Mouse (Mus musculus): ENCODE measurements around the gene Cyp2e1. TPM values are rescaled to one million over a fixed set of nuclear protein-coding genes. Genes with fewer than 3 reads are reported as not detected.
"Not testable (repeated sequence)": the region's sequence is repeated elsewhere in the genome, so short reads cannot be mapped to it uniquely, and the experiment has no call there.

Gene Cyp2e1
- not detected in 2 replicates for total RNA-seq (2017)

DNA sequence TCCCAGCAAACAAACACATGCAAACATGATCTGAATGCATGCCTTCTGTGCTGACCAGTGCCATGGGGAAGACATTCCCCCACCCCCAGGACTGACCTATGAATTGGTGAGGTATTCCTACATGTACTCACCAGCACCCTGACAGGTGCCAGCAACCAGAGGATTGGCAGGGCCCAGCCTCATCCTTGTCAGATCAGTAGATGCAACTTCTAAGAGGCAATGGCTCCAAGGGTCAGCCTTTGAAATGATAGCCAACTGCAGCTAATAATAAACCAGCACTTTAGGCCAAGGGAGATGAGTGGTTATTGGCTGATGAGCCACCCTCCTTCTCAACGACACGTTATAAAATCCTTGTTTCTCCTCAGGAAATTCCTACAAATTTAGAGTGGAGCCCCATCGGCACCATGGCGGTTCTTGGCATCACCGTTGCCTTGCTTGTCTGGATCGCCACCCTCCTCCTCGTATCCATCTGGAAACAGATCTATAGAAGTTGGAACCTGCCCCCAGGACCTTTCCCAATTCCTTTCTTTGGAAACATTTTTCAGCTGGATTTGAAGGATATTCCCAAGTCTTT lies at the start of gene Cyp2e1:
Cyp2e1 (plus strand) TSS at position 293 of the 574 bp plus-strand sequence.
- no peak for ATAC-seq (ENCODE audit: extremely low read depth, insufficient number of reproducible peaks, low FRiP score, poor library complexity, severe bottlenecking)

DNA sequence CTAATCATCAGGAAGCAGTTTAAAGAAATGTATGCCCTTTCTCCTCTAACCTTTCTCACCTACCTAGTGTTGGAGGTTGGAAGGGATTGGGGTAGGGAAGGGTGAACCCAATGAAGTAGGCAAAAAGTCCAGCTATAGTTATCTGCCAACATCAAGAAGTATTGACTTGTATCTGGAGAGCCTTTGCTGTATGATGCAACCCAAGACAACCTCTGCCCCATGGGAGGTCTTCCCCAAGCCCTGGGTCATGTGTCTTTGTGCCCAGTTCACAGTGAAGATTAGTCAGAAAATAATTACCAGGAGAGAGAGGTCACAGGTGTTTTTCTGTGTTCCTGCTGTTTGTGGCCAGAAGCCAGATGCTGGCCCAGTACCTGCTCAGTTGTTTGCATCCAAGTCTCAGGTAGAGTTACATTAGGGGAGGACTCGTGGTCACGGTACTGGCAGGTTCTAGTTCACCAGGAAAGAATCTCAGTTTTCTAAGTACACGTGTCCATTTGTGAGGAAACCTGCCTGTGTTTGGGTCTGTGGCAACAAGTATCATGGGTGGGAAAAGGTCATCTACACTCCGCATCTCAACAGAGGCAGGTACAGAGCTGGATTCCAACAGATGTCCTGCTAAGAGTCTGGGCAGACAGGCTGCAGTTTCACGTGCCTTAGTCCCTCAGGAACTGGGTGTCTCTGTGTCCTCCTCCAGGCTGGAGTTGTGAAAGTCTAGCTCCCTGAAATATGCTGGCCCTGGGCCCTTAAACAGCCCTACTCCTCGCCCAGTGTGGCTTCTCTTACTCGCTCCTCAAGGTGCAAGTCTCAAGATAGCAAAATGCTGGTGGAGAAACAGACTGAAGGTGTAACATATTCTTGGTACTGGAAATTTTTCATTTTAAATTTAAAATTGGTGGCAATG lies 46.1 kb upstream of the Cyp2e1 start:
- ATAC-seq (ENCODE audit: extremely low read depth, insufficient number of reproducible peaks, low FRiP score, poor library complexity, severe bottlenecking): no peak

DNA sequence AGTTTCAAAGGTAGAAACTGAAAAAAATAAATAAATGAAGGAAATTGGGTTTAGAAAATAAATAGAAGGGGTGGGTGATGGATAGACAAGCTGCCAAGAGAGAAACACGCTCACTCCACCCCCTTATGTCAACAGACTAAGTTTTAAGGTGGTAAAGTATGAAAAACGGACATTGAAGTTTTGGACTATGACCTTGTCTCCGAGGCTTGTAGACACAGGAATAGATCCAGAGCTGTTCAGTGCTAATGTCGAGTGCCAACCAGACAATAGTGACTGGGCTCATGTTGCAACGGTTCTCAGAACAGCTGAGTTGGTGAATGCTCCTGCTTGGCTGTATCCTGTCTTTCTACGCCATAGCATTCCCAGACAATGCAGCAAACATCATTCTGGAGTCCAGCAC lies 42.4 kb upstream of the Cyp2e1 start:
- ATAC-seq (ENCODE audit: extremely low read depth, insufficient number of reproducible peaks, low FRiP score, poor library complexity, severe bottlenecking): no peak

- ATAC-seq (ENCODE audit: extremely low read depth, insufficient number of reproducible peaks, low FRiP score, poor library complexity, severe bottlenecking): no peak
These were observed 38.0 kb upstream of the Cyp2e1 start for GRCm38 (mm10) chr7:140725558-140725957.

DNA sequence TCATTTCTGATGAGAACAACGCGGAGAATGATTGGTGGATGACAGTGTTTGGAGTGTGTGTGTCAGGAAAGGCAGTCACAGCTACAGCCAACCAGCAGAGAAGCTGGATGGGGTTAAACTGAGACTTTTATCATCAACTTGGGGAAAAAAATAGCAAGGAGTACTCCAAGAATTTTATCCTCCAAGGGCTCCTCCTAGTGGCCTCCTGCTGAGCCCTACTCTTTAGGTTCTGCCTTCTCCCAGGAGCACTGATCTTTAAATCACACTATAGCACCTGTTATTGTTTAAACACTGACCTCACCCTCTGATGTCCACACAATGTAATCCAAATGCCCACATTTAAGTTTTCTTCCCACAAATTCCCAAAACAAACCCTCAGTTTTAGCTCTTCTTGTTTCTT lies 30.4 kb upstream of the Cyp2e1 start:
- no peak for ATAC-seq (ENCODE audit: extremely low read depth, insufficient number of reproducible peaks, low FRiP score, poor library complexity, severe bottlenecking)

- no peak for ATAC-seq (ENCODE audit: extremely low read depth, insufficient number of reproducible peaks, low FRiP score, poor library complexity, severe bottlenecking)
These were observed 16.1 kb upstream of the Cyp2e1 start for GRCm38 (mm10) chr7:140747402-140747801.

GRCm38 (mm10) chr7:140748116-140748826 lies 15.3 kb upstream of the Cyp2e1 start:
- no peak for ATAC-seq (ENCODE audit: extremely low read depth, insufficient number of reproducible peaks, low FRiP score, poor library complexity, severe bottlenecking)

GRCm38 (mm10) chr7:140748827-140749160 lies 14.7 kb upstream of the Cyp2e1 start:
- ATAC-seq (ENCODE audit: extremely low read depth, insufficient number of reproducible peaks, low FRiP score, poor library complexity, severe bottlenecking): no peak

- no peak for ATAC-seq (ENCODE audit: extremely low read depth, insufficient number of reproducible peaks, low FRiP score, poor library complexity, severe bottlenecking)
These were observed 9.0 kb upstream of the Cyp2e1 start for GRCm38 (mm10) chr7:140754556-140754955.

- no peak for ATAC-seq (ENCODE audit: extremely low read depth, insufficient number of reproducible peaks, low FRiP score, poor library complexity, severe bottlenecking)
These were observed 7.2 kb upstream of the Cyp2e1 start for GRCm38 (mm10) chr7:140756151-140756854.

GRCm38 (mm10) chr7:140760647-140761046 lies 2.9 kb upstream of the Cyp2e1 start:
- no peak for ATAC-seq (ENCODE audit: extremely low read depth, insufficient number of reproducible peaks, low FRiP score, poor library complexity, severe bottlenecking)

GRCm38 (mm10) chr7:140765391-140765790 lies 1.9 kb downstream of the Cyp2e1 start:
- not testable (repeated sequence) for ATAC-seq (ENCODE audit: extremely low read depth, insufficient number of reproducible peaks, low FRiP score, poor library complexity, severe bottlenecking)

DNA sequence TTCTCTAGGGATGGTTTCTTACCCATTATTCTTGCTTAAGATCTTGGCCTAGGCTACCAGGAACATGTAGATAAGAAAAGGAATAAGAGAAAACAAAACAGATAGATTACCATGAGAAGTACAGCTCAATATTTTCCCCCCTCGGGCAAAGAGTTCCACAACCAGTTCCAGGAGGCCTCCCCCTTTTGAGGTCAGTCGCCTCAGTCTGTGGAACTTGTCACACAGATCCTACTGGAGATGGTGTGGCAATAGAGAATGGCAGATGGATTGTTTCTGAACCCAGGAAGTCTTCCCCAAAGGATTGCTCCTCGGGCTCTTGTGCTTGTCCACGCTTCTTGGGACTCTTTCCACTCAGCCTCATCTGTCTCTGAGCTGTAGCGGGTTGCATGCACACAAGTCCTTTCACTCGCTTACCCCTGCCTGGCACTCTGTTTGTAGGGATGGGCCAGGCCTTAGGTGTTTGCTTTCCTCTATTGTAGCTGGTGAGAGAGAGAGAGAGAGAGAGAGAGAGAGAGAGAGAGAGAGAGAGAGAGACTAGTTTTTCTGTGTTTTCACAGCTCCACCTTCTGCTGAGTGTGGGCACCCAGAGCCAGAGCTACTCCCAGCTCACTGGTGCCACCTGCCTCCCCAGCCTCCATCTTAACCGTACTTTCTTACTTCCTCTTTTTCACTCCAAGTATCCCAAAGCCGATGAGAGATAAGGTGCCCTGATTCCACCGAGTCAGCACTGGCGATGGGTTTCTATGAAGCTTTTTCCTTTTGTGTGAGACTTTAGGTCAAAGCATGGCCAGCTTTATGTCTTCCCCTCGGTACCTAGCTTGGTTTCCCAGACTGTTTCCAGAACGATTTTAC lies 2.6 kb downstream of the Cyp2e1 start:
- no peak for ATAC-seq (ENCODE audit: extremely low read depth, insufficient number of reproducible peaks, low FRiP score, poor library complexity, severe bottlenecking)

GRCm38 (mm10) chr7:140780548-140780947 lies 17.0 kb downstream of the Cyp2e1 start:
- no peak for ATAC-seq (ENCODE audit: extremely low read depth, insufficient number of reproducible peaks, low FRiP score, poor library complexity, severe bottlenecking)

DNA sequence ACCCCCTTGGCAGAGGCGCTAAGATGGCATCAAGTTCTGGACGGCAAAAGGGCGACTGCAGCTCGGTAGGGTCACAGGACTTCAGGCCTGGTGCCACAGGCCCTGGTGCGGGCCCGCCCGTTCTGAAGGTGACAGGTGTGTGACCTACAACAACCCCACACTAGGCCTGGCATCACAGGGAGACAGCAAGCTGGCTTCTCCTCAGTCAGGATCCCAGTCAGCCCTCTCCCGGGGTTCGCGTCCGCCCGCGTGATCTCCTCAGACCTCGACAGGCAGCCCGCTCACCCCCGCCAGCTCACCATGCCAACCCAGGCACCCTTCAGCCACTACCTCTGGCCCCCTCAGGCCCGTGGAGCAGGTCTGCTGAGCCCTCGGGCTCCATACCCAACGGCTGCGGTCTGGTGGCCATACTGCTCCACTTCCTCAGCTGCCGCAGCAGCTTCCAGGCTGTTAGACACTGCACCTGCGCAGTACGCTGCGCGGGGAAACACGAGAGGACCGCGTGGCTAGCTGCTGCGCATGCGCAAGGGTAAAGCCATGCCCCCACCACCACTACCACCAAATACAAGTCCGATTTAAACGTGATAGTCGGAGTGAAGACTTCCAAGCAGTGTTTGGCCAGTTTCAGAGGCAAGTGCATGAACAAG lies 24.0 kb downstream of the Cyp2e1 start, which contains the start of gene Syce1:
Syce1 (minus strand) TSS at position 447 of the 647 bp plus-strand sequence.
- ATAC-seq (ENCODE audit: extremely low read depth, insufficient number of reproducible peaks, low FRiP score, poor library complexity, severe bottlenecking): no peak

GRCm38 (mm10) chr7:140788053-140788435 lies 24.5 kb downstream of the Cyp2e1 start:
- no peak for ATAC-seq (ENCODE audit: extremely low read depth, insufficient number of reproducible peaks, low FRiP score, poor library complexity, severe bottlenecking)

DNA sequence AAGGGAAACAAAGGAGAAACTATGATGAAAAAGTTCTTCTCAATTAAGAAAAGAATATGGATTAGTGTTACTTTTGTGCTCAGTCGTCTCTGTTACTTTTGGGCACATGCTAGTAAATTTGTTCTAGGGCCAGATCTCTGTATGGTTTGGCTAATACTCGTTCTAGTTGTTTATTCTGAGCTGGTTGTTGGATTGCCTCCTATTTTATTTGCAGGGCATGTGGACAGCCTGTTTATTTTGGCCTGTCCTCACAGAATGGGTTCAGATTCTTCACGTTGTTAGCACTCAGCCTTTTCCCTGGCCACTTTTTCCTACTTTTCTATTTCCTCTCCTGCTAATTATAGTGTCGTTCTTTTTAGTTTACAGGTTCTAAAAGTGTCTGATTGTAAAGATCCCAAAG lies 30.0 kb downstream of the Cyp2e1 start:
- no peak for ATAC-seq (ENCODE audit: extremely low read depth, insufficient number of reproducible peaks, low FRiP score, poor library complexity, severe bottlenecking)

- ATAC-seq (ENCODE audit: extremely low read depth, insufficient number of reproducible peaks, low FRiP score, poor library complexity, severe bottlenecking): no peak
These were observed 34.1 kb downstream of the Cyp2e1 start for GRCm38 (mm10) chr7:140797619-140798018.
